Mouse (Mus musculus) embryonic fibroblast, embryonic 13.5 days (primary cell): Measurements from ENCODE around the gene Rnf168.

Experiments used
- CTCF ChIP-seq: IDR thresholded peaks from 2 replicates; pipeline ENCODE4 v1.5.1; 2011; ENCODE audit warnings: mild to moderate bottlenecking, control low read depth, low read length, moderate library complexity, borderline replicate concordance; ENCODE audit not compliant: insufficient read depth
- POLR2A ChIP-seq: IDR thresholded peaks from 2 replicates; pipeline ENCODE4 v1.6.1; 2011; ENCODE audit warnings: low read depth, mild to moderate bottlenecking, control low read depth, low read length, moderate library complexity

- TF ChIP-seq POLR2A (no peak), CTCF (no peak)
Measured at GRCm38 (mm10) chr16:32323953-32324352, 46.7 kb downstream of the Rnf168 start.
